Mouse (Mus musculus): Measurements from ENCODE around the gene Ambn. TPM values are rescaled to one million over a fixed set of nuclear protein-coding genes. Genes with fewer than 3 reads are reported as not detected.
"Not testable (repeated sequence)": the region's sequence is repeated elsewhere in the genome, so short reads cannot be mapped to it uniquely, and the experiment has no call there.

Ambn gene
- polyA plus RNA-seq (2015; fragmentation: Nextera tagmentation; extraction: Ambion mirVana): not detected in 2 replicates

GRCm38 (mm10) chr5:88455691-88456090 lies at the start of gene Ambn:
TSS of gene Ambn (plus strand) at chr5:88455991.
- 82% methylated on average over 3 of the region's 3 CpGs for WGBS
- no peak within 1 kb of the TSS for H3K27ac ChIP-seq
- H3K4me2 ChIP-seq (ENCODE audit: low read length): no peak within 1 kb of the TSS
- H3K4me3 ChIP-seq (replicated peaks; ENCODE audit: low read depth, low read length): no peak within 1 kb of the TSS
- no peaks in the 10 kb centered on the region for H3K9me3 ChIP-seq (replicated peaks; ENCODE audit: low read length)
- ATAC-seq (replicated peaks; ENCODE audit: low FRiP score, low read depth) (no peak), DNase-seq (ENCODE audit: low spot score) (no peak)
- no peak within 1 kb of the TSS for H3K9ac ChIP-seq (ENCODE audit: low read depth, low read length)
- H3K4me1 ChIP-seq (replicated peaks; ENCODE audit: insufficient read depth, low read length): no peaks in the 10 kb centered on the region
- no peaks in the 10 kb centered on the region for H3K36me3 ChIP-seq (ENCODE audit: insufficient read depth, low read length)
- no peak for TF ChIP-seq CTCF (IDR thresholded peaks at IDR 0.05; ENCODE audit: low read depth)
- H3K27me3 ChIP-seq (ENCODE audit: insufficient read depth, low read length): no peaks in the 10 kb centered on the region

GRCm38 (mm10) chr5:88420319-88421065 lies 35.3 kb upstream of the Ambn start:
- Histone ChIP-seq H3K27me3 (ENCODE audit: insufficient read depth, low read length) (no peaks in the 10 kb centered on the region), H3K9me3 (replicated peaks; ENCODE audit: low read length) (no peaks in the 10 kb centered on the region), H3K36me3 (ENCODE audit: insufficient read depth, low read length) (no peaks in the 10 kb centered on the region), H3K4me3 (replicated peaks; ENCODE audit: low read depth, low read length) (no peak overlapping the region), H3K4me2 (ENCODE audit: low read length) (no peak overlapping the region), H3K9ac (ENCODE audit: low read depth, low read length) (no peak overlapping the region), H3K27ac (no peak overlapping the region), H3K4me1 (replicated peaks; ENCODE audit: insufficient read depth, low read length) (no peaks in the 10 kb centered on the region)
- no peak for DNase-seq (ENCODE audit: low spot score)
- ATAC-seq (replicated peaks; ENCODE audit: low FRiP score, low read depth): no peak; the same call in 1 of the 2 replicates
- 86% methylated on average over 8 of the region's 8 CpGs for WGBS
- TF ChIP-seq CTCF (IDR thresholded peaks at IDR 0.05; ENCODE audit: low read depth): no peak

GRCm38 (mm10) chr5:88424892-88425291 lies 30.9 kb upstream of the Ambn start:
- H3K27ac ChIP-seq; H3K36me3 ChIP-seq (ENCODE audit: insufficient read depth, low read length); H3K27me3 ChIP-seq (ENCODE audit: insufficient read depth, low read length); H3K4me2 ChIP-seq (ENCODE audit: low read length); H3K9ac ChIP-seq (ENCODE audit: low read depth, low read length); H3K9me3 ChIP-seq (replicated peaks; ENCODE audit: low read length); DNase-seq (ENCODE audit: low spot score); ATAC-seq (replicated peaks; ENCODE audit: low FRiP score, low read depth); H3K4me1 ChIP-seq (replicated peaks; ENCODE audit: insufficient read depth, low read length); H3K4me3 ChIP-seq (replicated peaks; ENCODE audit: low read depth, low read length): not testable (repeated sequence)
- WGBS: 46% methylated on average over 2 of the region's 2 CpGs

- Histone ChIP-seq H3K4me2 (ENCODE audit: low read length) (no peak overlapping the region), H3K9me3 (replicated peaks; ENCODE audit: low read length) (no peaks in the 10 kb centered on the region), H3K4me3 (replicated peaks; ENCODE audit: low read depth, low read length) (no peak overlapping the region), H3K9ac (ENCODE audit: low read depth, low read length) (no peak overlapping the region), H3K27ac (no peak overlapping the region), H3K27me3 (ENCODE audit: insufficient read depth, low read length) (no peaks in the 10 kb centered on the region), H3K36me3 (ENCODE audit: insufficient read depth, low read length) (no peaks in the 10 kb centered on the region), H3K4me1 (replicated peaks; ENCODE audit: insufficient read depth, low read length) (no peaks in the 10 kb centered on the region)
- 16% methylated on average over 1 of the region's 1 CpGs for WGBS
- no peak for TF ChIP-seq CTCF (IDR thresholded peaks at IDR 0.05; ENCODE audit: low read depth)
- DNase-seq (ENCODE audit: low spot score) (peak; percentile 54), ATAC-seq (replicated peaks; ENCODE audit: low FRiP score, low read depth) (peak; percentile 66; the same call in 1 of the 2 replicates)
These were observed 29.0 kb upstream of the Ambn start for GRCm38 (mm10) chr5:88426753-88427152.

- Histone ChIP-seq H3K27ac (no peak overlapping the region), H3K36me3 (ENCODE audit: insufficient read depth, low read length) (no peaks in the 10 kb centered on the region), H3K27me3 (ENCODE audit: insufficient read depth, low read length) (no peaks in the 10 kb centered on the region), H3K4me2 (ENCODE audit: low read length) (no peak overlapping the region), H3K9me3 (replicated peaks; ENCODE audit: low read length) (no peaks in the 10 kb centered on the region), H3K9ac (ENCODE audit: low read depth, low read length) (no peak overlapping the region), H3K4me3 (replicated peaks; ENCODE audit: low read depth, low read length) (no peak overlapping the region), H3K4me1 (replicated peaks; ENCODE audit: insufficient read depth, low read length) (no peaks in the 10 kb centered on the region)
- TF ChIP-seq CTCF (IDR thresholded peaks at IDR 0.05; ENCODE audit: low read depth): no peak
- DNase-seq (ENCODE audit: low spot score) (no peak), ATAC-seq (replicated peaks; ENCODE audit: low FRiP score, low read depth) (no peak)
- 88% methylated on average over 2 of the region's 2 CpGs for WGBS
These were observed 11.7 kb downstream of the Ambn start for GRCm38 (mm10) chr5:88467471-88467870.

GRCm38 (mm10) chr5:88468807-88469704 lies 13.3 kb downstream of the Ambn start:
- ATAC-seq (replicated peaks; ENCODE audit: low FRiP score, low read depth) (no peak), DNase-seq (ENCODE audit: low spot score) (no peak)
- H3K36me3 ChIP-seq (ENCODE audit: insufficient read depth, low read length): no peaks in the 10 kb centered on the region
- 84% methylated on average over 4 of the region's 4 CpGs for WGBS
- H3K9me3 ChIP-seq (replicated peaks; ENCODE audit: low read length): no peaks in the 10 kb centered on the region
- no peak overlapping the region for H3K4me2 ChIP-seq (ENCODE audit: low read length)
- no peak overlapping the region for H3K4me3 ChIP-seq (replicated peaks; ENCODE audit: low read depth, low read length)
- no peak overlapping the region for H3K27ac ChIP-seq
- TF ChIP-seq CTCF (IDR thresholded peaks at IDR 0.05; ENCODE audit: low read depth): no peak
- H3K27me3 ChIP-seq (ENCODE audit: insufficient read depth, low read length): no peaks in the 10 kb centered on the region
- no peaks in the 10 kb centered on the region for H3K4me1 ChIP-seq (replicated peaks; ENCODE audit: insufficient read depth, low read length)
- H3K9ac ChIP-seq (ENCODE audit: low read depth, low read length): no peak overlapping the region
